Mouse (Mus musculus) hematopoietic stem cell, adult 5-6 weeks (primary cell): ENCODE data around the gene Lrr1. TPM values are rescaled to one million over a fixed set of nuclear protein-coding genes. Genes with fewer than 3 reads are reported as not detected.
A peak's percentile ranks its signal among the peaks of the same experiment; 100 is the strongest.

Experiments
- ATAC-seq, 2 experiments: fragments of 125-278 bp in 1 of 2; replicated peaks in 1 of 2; 2 replicates each; pipeline ENCODE4 v1.8.0; 2016 to 2017; ENCODE audit warnings: inconsistent platforms in 2 of 2, mild to moderate bottlenecking in 2 of 2, moderate number of reproducible peaks in 2 of 2, low read depth in 1 of 2, moderate TSS enrichment in 1 of 2; ENCODE audit not compliant: low FRiP score in 2 of 2, poor library complexity in 2 of 2, severe bottlenecking in 2 of 2, insufficient read depth in 1 of 2, low TSS enrichment in 1 of 2
- total RNA-seq: library from RNA; stranded (forward); fragments of 172-1452, 232-1000 nt; gene quantifications from 2 replicates; pipeline ENCODE4 v1.2.3, GENCODE M21; 2017

Lrr1 gene
- 5.8 and 9.7 TPM in 2 replicates for total RNA-seq

DNA sequence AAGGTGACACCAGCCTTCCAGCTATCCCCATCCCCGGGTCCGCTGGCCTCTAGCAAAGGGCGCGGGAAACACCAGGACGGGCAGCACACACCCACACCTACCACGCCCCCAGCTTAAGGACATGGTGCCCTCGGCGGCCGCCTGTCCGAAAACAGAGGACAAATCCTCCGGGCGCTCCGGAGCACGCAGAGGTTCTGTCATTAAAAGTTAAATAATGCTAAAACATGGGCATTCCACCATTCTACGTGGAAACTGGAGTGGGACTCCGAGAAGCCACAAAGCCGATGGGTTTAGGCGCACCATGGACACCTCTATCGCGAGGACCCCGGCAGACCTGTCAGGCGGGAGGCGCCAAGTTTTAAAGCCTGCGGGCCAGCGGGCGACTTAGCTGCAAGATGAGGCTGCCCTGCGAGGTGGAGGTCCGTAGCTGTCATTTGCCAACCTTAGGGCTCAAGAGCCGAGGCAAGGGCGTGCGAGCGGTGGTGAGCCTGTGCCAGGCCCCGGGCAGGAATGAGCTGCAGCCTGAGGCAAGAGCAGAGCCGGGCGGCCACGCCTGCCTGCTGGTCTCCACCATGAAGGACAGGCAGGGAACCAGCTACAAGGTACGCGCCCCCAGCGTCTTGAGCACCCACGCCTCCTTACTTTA, at the start of gene Lrr1:
Gene Lrr1, plus strand, starts transcription at position 354 of the 646 bp plus-strand sequence.
- ATAC-seq: peak; percentile 94 to 96

DNA sequence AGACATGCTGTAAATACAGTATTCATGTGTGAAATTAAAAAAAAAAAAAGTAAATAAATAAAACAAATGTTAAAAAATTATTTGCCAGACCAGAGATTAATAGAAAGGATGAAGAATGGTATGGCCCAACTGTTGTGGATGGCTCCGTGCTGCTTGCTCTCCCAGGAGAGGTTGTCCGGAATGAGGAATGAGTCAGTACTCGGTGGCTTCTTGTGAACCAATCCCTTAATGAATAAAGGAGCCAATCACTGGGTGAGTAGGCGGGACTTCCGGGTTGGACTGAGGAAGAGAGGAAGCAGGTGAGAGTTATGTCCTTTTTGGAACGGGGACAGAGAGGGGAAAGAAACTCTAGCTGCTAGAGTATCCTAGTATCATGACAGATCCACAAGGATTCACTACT, 48.7 kb upstream of the Lrr1 start:
- no peak for ATAC-seq

GRCm38 (mm10) chr12:69122801-69123200, 45.8 kb upstream of the Lrr1 start:
- ATAC-seq: peak; percentile 49 to 60; a peak in 2 of 4 replicates

DNA sequence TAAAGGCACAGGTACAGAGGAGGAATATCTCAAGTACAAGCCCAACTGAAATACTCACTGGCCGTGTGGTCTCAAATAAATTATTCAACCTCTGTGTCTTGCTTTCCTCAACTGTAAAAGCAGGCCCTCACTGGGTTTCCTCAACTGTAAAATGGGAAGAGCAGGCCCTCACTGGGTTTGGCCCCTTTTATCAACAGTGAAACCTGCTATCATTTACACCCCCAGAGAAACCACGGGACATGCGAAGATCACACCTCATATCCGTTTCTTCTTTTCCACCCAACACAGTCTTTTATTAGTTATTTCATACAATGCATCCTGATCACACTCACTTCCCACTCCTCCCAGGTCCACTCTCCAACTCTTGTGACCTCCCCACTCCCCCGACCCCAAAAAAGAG, 43.5 kb upstream of the Lrr1 start:
- ATAC-seq: no peak

- peak in 1 of 2 experiments; percentile 36; a peak in 1 of 4 replicates for ATAC-seq
These were observed 41.4 kb upstream of the Lrr1 start for GRCm38 (mm10) chr12:69127170-69127569.

GRCm38 (mm10) chr12:69127626-69128025, 41.0 kb upstream of the Lrr1 start:
- ATAC-seq: no peak

- ATAC-seq: peak in 1 of 2 experiments; percentile 33; a peak in 2 of 4 replicates
These were observed 38.8 kb upstream of the Lrr1 start for GRCm38 (mm10) chr12:69129634-69130310.

- ATAC-seq: no peak
These were observed 38.1 kb upstream of the Lrr1 start for GRCm38 (mm10) chr12:69130486-69130885.

DNA sequence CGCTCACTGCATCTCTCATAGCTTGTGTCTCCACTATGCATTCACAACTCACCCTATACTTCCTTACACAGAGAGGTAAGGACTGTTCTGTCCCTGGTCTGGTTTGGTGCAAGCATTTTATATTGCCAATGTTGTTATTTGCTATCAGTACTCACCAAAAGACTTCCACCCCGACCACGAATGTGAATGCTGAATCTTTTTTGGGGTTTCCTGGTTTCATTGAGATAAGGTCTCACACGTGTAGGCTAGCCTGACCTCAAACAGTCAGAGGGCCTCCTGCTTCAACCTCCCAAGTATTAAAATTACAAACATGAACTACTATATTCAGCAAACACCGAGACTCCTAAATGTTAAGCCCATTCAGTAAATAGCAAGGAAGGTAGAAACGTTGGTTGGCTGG, 37.3 kb upstream of the Lrr1 start:
- 0 out of 4 replicates have a peak, but pooled peaks of 1 of the 2 experiments have one; percentile 6 for ATAC-seq

DNA sequence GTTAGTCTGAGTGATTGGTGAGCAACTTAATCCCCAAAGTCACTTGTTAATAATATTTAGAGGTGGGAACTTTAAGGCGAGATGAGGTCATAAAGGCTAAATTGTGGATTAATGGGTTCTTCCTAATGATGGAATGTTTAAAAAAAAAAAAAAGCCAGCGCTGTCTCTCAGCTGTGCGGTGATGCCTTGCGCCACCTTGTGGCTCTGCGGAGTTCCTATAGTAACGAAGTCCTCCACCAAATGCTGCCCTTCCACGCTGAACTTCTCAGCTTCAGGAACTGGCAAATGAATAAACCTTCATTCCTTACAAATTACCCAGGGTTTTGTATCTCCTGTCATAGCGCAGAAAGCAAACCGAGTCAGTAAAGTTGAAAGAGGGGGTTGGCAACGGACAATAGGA, 36.6 kb upstream of the Lrr1 start:
- ATAC-seq: peak; percentile 70 to 78

- ATAC-seq: no peak
These were observed 29.4 kb upstream of the Lrr1 start for GRCm38 (mm10) chr12:69139201-69139600.

DNA sequence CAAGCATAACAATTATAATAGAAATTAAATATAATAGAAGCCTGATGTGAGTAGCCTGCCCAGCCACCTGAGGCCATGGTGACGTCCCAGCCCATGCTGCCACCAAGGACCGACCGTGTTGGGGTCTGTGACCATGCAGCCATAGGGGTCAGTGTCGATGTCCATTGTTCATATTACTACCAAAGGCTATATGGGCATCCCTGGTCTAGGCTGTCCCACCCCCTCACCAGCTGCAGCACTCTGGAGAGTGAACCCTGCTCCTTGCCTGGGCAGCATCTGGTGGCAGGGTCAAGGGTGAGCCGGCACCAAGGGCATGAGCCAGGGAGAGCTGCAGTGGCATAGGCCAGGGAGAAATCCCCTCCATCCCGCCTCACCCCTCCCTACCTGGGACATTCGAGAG, 28.8 kb upstream of the Lrr1 start:
- ATAC-seq: no peak

GRCm38 (mm10) chr12:69143460-69143859, 25.2 kb upstream of the Lrr1 start:
- ATAC-seq: no peak

- no peak for ATAC-seq
These were observed 21.4 kb upstream of the Lrr1 start for GRCm38 (mm10) chr12:69147166-69147735.

DNA sequence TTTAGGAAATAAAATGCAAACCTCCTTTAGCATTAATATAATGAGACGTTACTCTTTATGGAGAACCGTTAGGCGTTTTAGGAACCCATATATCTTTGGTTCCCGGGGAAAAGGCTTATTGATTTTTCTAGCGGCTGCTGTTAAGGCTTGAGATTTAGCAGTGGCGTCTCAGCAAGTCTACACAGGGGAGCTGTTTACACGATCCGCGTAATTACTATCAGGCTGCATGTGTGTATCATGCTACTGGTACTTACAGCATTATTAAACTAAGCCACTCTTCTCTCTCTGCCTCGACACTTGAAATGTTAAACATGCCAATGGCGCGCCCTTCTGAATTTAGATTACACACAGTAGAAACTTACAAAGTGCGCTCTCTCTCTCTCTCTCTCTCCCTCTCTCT, 18.6 kb upstream of the Lrr1 start:
- ATAC-seq: no peak

DNA sequence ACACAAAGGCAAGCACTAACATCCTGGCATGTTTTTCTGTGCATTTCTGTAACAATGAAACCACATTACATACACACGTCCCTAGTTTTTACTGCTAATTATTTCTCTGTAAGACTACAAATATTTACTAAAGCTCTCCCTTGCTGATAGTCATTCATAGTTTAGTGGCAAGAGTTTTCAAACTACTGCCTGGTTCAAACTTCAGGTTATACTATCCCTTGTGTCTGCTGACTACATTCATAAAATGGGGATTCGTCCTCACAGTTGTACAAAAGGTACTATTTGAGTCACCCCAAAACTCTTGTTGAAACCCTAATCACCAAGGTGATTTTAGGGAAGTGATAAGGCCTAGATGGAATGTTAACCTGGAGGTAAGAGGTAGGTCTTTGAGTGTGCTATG, 12.7 kb upstream of the Lrr1 start:
- no peak for ATAC-seq

DNA sequence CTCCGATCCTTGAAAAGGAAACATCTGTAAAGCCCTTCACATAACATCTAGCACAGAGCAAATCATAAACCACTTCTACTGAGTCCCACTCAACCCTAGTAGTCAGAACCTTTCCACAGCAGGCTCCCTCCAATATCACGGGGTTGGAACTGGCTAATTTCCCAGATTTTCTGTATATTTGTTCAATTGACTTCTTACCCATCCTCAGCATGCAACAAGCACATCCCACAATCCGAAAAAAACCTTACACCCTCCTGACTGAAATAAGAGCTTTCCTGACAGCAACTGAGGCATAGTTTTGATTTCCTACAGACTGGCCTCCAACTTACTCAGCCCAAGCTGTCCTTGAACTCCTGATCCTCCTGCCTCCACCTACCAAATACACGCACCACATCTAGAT, 12.2 kb upstream of the Lrr1 start:
- no peak for ATAC-seq

GRCm38 (mm10) chr12:69157107-69157506, 11.5 kb upstream of the Lrr1 start:
- no peak for ATAC-seq
